Mouse (Mus musculus): ENCODE measurements at regions not wholly inside any gene's neighbourhood (a gene's known extent, or its start where the extent isn't known, plus 50 kb on each side); places are given as distances from the start of the nearest gene placed in this dataset.

DNA sequence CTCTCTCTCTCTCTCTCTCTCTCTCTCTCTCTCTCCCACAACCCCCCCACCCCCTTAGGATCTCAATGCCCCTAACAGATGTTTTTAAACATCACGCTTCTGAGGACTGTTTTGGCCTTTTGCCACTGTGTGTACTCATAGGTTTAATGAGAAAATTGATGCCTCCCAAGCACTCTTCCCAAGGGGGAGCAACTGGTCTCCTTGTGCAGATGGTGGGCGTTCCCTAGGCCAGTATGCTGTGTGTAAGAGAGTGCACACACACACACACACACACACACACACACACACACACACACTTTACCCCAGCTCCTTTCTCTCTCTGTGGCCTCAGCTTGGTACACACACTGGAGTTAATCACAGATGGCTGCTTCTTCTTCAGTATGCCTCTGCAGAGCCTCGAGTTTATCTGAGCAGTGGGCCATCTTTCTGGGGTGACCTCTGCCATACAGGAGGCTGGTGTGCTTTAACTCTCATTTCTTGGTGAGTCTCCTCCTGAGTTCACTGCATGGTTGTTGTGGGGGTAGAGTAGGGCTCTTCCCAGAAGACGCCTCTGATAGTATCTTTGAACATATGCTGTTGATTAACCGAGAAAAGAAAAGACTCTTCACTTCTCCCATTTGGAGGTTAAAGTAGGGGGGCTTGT is 236.2 kb upstream of the Jade1 start:
- no peak for TF ChIP-seq POLR2A (IDR thresholded peaks at IDR 0.05; ENCODE audit: borderline replicate concordance, extremely low read depth, insufficient read depth, insufficient read length, poor library complexity, severe bottlenecking)
- no peak for TF ChIP-seq CTCF (IDR thresholded peaks at IDR 0.05; ENCODE audit: borderline replicate concordance, extremely low read depth, insufficient read depth, insufficient read length)

Measured in brain, embryonic 14.5 days (tissue).